Mouse (Mus musculus) liver, embryonic 14.5 days (tissue): ENCODE measurements around the gene Zmynd8. TPM values are rescaled to one million over a fixed set of nuclear protein-coding genes. Genes with fewer than 3 reads are reported as not detected.

ENCODE experiments used
- ATAC-seq: fragments of 200-750 bp; cut with Nextera tagmentation; 2 replicates; pipeline ENCODE4 v1.8.0; 2017; ENCODE audit warnings: moderate number of reproducible peaks, mild to moderate bottlenecking, moderate library complexity; ENCODE audit not compliant: insufficient read depth
- DNase-seq, 3 experiments: peaks; one replicate each; pipeline ENCODE4 v3.0.0-alpha.2; 2012 to 2013; ENCODE audit warnings: low read depth in 3 of 3, low spot score in 3 of 3
- H3K27ac ChIP-seq: fragments of 300-500 bp; sonication (generic); 2 replicates; pipeline ENCODE4 v1.5.1; 2014; ENCODE audit warnings: moderate library complexity, mild to moderate bottlenecking, control low read depth, inconsistent platforms
- H3K27me3 ChIP-seq: fragments of 300-500 bp; sonication (generic); 2 replicates; pipeline ENCODE4 v1.6.1; 2014; ENCODE audit warnings: mild to moderate bottlenecking, low read length, moderate library complexity; ENCODE audit not compliant: control insufficient read depth, insufficient read depth
- H3K36me3 ChIP-seq: fragments of 300-500 bp; sonication (generic); replicated peaks from 2 replicates; pipeline ENCODE4 v1.6.1; 2014; ENCODE audit warnings: low read depth; ENCODE audit not compliant: control insufficient read depth, insufficient read depth
- H3K4me1 ChIP-seq, 2 experiments: fragments of 200-500 bp in 1 of 2; fragments of 300-500 bp in 1 of 2; sonication (generic) in 1 of 2; replicated peaks; 2 replicates each; pipeline ENCODE4 v1.6.1; 2012 to 2014; ENCODE audit warnings: antibody characterized with exemption in 1 of 2, inconsistent platforms in 1 of 2, low read length in 1 of 2; ENCODE audit not compliant: control insufficient read depth in 2 of 2, insufficient read depth in 2 of 2
- H3K4me2 ChIP-seq: fragments of 300-500 bp; sonication (generic); 2 replicates; pipeline ENCODE4 v1.6.1; 2014; ENCODE audit warnings: low read depth, mild to moderate bottlenecking, control low read depth, moderate library complexity
- H3K4me3 ChIP-seq, 2 experiments: fragments of 200-500 bp in 1 of 2; fragments of 300-500 bp in 1 of 2; sonication (generic) in 1 of 2; 2 replicates each; pipeline ENCODE4 v1.5.1; 2012 to 2014; ENCODE audit warnings: low read depth in 2 of 2, low read length in 2 of 2, mild to moderate bottlenecking in 2 of 2, control low read depth in 1 of 2, inconsistent platforms in 1 of 2, moderate library complexity in 1 of 2; ENCODE audit not compliant: insufficient read depth in 1 of 2
- H3K9ac ChIP-seq: fragments of 300-500 bp; sonication (generic); replicated peaks from 2 replicates; pipeline ENCODE4 v1.6.1; 2014; ENCODE audit warnings: mild to moderate bottlenecking, control low read depth, moderate library complexity
- H3K9me3 ChIP-seq: fragments of 300-500 bp; sonication (generic); 2 replicates; pipeline ENCODE4 v1.6.1; 2016; ENCODE audit warnings: low read length, mixed read lengths; ENCODE audit not compliant: control insufficient read depth
- CTCF ChIP-seq: IDR thresholded peaks from 2 replicates; pipeline ENCODE4 v1.5.1; 2016; ENCODE audit warnings: antibody characterized with exemption, low read depth, control low read depth
- EP300 ChIP-seq: IDR thresholded peaks from 2 replicates; pipeline ENCODE4 v1.6.1; 2016; ENCODE audit warnings: antibody characterized with exemption, low read depth
- WGBS: fragments of 180-500 bp; shearing (Covaris S2); extraction: QIAGEN DNeasy Blood & Tissue Kit; methylation state at CpG from one replicate; pipeline ENCODE4 v1.1.7; 2014; ENCODE audit not compliant: insufficient replicate concordance; 5-methylcytosine and 5-hydroxymethylcytosine counted together
- polyA plus RNA-seq, 2 experiments: library from polyadenylated mRNA; depleted of rRNA in 1 of 2; stranded (reverse) in 1 of 2; unstranded in 1 of 2; fragments of >200 nt; fragmentation: Nextera tagmentation in 1 of 2; extraction: Ambion mirVana in 1 of 2; gene quantifications; 2 replicates each; pipeline versions ENCODE4 v1.2.1 to v1.2.3; 2012 to 2014

Zmynd8 gene
- polyA plus RNA-seq, 2 experiments: 16.3 to 17.7 TPM

DNA sequence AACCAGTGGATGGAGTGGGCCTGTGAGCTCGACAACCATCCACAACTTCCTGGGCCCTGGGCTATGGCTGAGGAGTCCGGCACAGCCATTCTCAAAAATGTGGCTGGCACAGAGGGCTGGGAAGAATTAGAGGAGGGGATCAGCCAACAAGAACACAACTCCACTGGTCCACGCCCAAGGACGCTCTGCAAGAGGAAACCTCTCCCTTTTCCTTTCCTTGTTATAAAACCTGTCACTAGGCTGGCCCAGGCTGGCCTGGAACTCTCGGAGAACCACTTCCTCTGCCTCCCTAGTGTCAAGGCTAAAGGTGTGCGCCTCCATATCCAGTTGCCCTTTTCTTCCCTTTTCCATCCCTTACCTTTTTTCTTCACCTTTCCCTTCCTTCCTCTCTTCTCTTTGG lies 55.5 kb downstream of the Zmynd8 start:
- TF ChIP-seq CTCF (no peak), EP300 (no peak)
- Histone ChIP-seq H3K27ac (no peak overlapping the region), H3K9me3 (no peaks in the 10 kb centered on the region), H3K4me3 (no peak overlapping the region), H3K9ac (no peak overlapping the region), H3K4me1 (no peaks in the 10 kb centered on the region), H3K4me2 (no peak overlapping the region), H3K27me3 (no peaks in the 10 kb centered on the region), H3K36me3 (peaks cover 86% of the 10 kb centered on the region)
- WGBS: 79% methylated on average over 6 of the region's 6 CpGs
- no peak for DNase-seq
- ATAC-seq: no peak

DNA sequence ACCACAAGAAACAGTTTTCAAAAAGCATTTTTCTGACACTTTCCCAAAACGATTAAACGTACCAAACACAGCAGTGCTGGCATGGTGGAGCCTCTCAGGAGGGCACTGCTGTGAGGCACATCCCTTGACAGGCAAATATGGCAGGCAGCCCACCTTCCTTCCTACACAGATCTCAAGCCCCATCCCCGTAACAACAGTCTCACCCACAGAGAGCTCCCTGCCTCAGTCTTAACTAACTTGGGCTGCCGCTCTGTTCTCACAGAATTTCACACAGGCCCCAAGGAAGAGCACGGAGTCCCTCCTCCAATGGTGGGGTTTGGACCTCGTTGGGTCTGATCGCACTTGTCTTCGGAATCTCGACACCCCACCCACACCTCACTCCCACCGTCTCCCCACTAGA lies 56.6 kb downstream of the Zmynd8 start:
- TF ChIP-seq CTCF: no peak
- TF ChIP-seq EP300: no peak
- 90% methylated on average over 10 of the region's 10 CpGs for WGBS
- ATAC-seq: no peak
- Histone ChIP-seq H3K36me3 (peaks cover 86% of the 10 kb centered on the region), H3K4me3 (no peak overlapping the region), H3K4me1 (no peaks in the 10 kb centered on the region), H3K9ac (no peak overlapping the region), H3K27me3 (no peaks in the 10 kb centered on the region), H3K4me2 (no peak overlapping the region), H3K9me3 (no peaks in the 10 kb centered on the region), H3K27ac (no peak overlapping the region)
- no peak for DNase-seq

DNA sequence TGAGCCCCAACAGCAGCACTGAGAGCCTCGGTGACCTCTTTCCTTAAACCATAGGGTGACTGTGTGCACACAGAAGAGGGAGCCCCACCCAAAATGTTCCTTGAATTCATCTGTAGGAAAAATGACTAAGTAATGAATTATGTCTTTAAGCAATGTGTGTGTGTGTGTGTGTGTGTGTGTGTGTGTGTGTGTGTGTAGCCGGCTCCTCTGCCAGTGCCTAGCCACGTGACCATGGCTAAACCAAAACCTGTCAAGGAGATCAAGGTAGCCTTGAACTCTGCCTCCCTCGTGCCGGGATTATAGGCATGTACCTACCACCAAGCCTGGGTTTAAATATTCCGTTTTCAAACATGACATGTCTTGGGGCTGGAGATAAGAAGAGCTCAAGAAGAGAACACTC lies 57.0 kb downstream of the Zmynd8 start:
- no peaks in the 10 kb centered on the region for H3K9me3 ChIP-seq
- 77% methylated on average over 6 of the region's 6 CpGs for WGBS
- H3K27me3 ChIP-seq: no peaks in the 10 kb centered on the region
- no peak overlapping the region for H3K4me3 ChIP-seq
- no peaks in the 10 kb centered on the region for H3K4me1 ChIP-seq
- H3K9ac ChIP-seq: no peak overlapping the region
- TF ChIP-seq EP300: no peak
- TF ChIP-seq CTCF: no peak
- H3K4me2 ChIP-seq: no peak overlapping the region
- no peak overlapping the region for H3K27ac ChIP-seq
- DNase-seq (no peak), ATAC-seq (no peak)
- peaks cover 86% of the 10 kb centered on the region for H3K36me3 ChIP-seq

DNA sequence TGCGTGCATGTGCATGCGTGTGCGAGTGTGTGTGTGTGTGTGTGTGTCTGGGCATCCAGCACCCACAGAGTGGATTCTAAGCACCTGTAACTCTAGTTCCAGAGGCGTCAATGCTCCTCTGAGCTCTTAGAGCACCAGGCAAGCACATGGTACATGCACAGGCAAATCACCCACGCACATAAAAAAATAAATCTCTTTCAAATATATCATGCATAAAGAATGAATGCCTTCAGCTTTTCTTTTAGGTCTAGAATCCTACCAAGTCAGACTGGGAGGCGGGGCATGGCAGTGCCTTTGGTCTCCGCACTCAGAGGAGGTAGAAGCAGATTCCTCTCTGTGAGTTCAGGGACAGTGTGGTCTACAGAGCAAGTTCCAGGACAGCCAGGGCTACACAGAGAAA lies 58.0 kb downstream of the Zmynd8 start:
- TF ChIP-seq CTCF: no peak
- no peak for TF ChIP-seq EP300
- H3K27me3 ChIP-seq: no peaks in the 10 kb centered on the region
- no peak overlapping the region for H3K4me2 ChIP-seq
- ATAC-seq (no peak), DNase-seq (no peak)
- H3K9ac ChIP-seq: no peak overlapping the region
- H3K9me3 ChIP-seq: no peaks in the 10 kb centered on the region
- WGBS: 87% methylated on average over 7 of the region's 7 CpGs
- H3K4me3 ChIP-seq: no peak overlapping the region
- no peaks in the 10 kb centered on the region for H3K4me1 ChIP-seq
- H3K36me3 ChIP-seq: peaks cover 82% of the 10 kb centered on the region
- H3K27ac ChIP-seq: no peak overlapping the region

DNA sequence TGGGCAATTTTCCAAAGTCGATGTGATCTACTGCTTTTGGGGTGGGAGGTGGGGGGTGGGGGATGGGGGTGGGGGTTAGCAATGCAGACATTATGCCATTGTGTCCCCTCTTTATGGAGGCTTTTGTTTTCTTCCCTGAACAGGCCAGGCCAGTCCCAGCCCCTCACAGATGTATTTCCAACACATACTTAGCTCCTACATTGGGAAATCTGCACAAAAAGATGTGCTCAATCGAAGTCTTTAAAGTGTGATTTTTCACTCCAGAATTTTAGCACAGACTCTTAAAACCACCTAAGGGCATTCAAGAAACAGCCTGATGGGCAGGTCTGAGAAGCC lies 59.5 kb downstream of the Zmynd8 start:
- H3K27me3 ChIP-seq: no peaks in the 10 kb centered on the region
- H3K9ac ChIP-seq: no peak overlapping the region
- H3K27ac ChIP-seq: no peak overlapping the region
- TF ChIP-seq CTCF: no peak
- TF ChIP-seq EP300: no peak
- no peaks in the 10 kb centered on the region for H3K9me3 ChIP-seq
- no peak overlapping the region for H3K4me3 ChIP-seq
- DNase-seq (no peak), ATAC-seq (no peak)
- H3K36me3 ChIP-seq: peaks cover 80% of the 10 kb centered on the region
- H3K4me2 ChIP-seq: no peak overlapping the region
- 71% methylated on average over 2 of the region's 2 CpGs for WGBS
- no peaks in the 10 kb centered on the region for H3K4me1 ChIP-seq
